Mouse (Mus musculus): ENCODE measurements at regions not wholly inside any gene's neighbourhood (a gene's known extent, or its start where the extent isn't known, plus 50 kb on each side); places are given as distances from the start of the nearest gene placed in this dataset.

GRCm38 (mm10) chr5:118815783-118816182, 255.3 kb downstream of the Med13l start:
- no peak for DNase-seq (ENCODE audit: low spot score in 2 of 2)

- no peak for DNase-seq (ENCODE audit: low spot score in 2 of 2)
These were observed 257.8 kb downstream of the Med13l start for GRCm38 (mm10) chr5:118818294-118818693.

- no peak for DNase-seq (ENCODE audit: low spot score in 2 of 2)
These were observed 264.3 kb downstream of the Med13l start for GRCm38 (mm10) chr5:118824791-118825190.

- no peak for DNase-seq (ENCODE audit: low spot score in 2 of 2)
These were observed 268.7 kb downstream of the Med13l start for GRCm38 (mm10) chr5:118829031-118829698.

DNA sequence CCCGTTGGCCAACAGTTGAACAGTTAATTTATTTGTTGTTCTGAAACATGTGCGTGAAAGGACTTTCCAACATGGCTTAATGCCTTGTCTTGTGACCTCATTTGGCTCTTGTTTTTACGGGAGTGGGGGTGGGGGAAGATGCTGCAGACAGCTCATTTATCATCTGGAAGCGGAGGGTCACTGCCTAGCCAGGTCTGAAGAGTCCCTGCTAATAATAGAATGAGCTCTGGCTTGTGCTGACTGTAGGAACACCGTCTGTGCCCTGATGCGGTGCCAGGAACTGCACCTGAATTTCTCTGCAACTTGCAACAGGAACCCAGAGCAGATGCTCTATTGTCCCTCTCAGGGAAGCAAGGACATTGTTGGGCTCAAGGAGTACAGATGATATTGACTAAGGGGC, 272.2 kb downstream of the Med13l start:
- no peak for DNase-seq (ENCODE audit: low spot score in 2 of 2)

GRCm38 (mm10) chr5:118834129-118834528, 273.6 kb downstream of the Med13l start:
- DNase-seq (ENCODE audit: low spot score in 2 of 2) = no peak

DNA sequence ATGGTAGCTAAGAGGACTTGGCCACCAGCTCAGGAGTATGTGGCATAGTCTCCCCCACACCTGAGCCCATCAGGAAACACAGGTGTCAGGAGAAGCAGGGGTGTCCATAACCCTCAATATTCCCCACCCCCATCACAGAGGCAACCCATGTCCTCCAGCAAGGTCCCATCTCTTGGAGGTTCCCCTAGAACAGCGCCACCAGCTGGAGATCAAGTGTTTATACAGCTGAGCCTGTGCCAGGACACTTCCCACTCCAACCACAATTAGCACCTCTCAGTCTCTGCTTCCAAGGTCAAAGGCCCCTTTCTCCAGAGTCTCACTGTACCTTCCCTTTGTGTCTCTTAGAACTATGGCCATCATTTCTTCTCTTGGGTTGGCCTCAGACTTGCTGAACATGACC, 276.5 kb downstream of the Med13l start:
- no peak for DNase-seq (ENCODE audit: low spot score in 2 of 2)

DNA sequence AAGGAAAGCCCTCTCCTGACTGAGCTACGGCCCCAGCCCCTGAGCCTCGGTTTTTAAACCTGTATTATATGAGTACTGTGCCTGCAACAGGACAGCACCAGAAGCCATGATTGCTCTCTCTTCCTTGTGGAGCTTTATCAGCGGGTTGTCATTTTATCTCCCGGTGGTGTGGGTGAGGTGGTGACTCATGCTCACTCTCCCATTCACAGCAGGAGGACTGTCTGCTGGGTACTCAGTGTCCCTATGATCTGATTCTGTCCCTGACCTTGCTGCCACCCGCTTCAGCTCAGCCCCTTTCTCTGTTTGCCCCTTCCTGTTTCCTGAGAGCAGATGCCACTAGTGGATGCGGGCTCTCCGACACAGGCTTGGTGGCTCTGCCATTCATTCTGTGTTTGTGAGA, 277.9 kb downstream of the Med13l start:
- no peak for DNase-seq (ENCODE audit: low spot score in 2 of 2)

DNA sequence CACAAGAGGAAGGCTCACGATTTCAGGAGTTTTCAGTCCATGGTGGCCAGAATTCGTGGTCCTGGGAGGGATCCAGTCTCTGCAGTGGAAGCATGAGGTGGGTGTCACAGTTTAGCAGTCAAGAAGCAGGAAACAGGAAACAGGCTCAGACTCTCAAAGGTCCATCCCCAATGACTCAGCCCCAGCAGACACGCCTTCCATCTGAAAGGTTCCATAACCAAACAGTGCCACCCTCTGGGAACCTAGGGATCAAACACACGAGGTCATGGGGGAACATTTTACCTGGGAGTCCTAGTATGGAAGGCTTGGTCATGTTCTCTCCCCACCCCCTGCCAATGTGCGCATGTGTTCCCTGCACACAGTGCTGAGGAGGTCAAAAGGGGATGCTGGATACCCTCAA, 279.4 kb downstream of the Med13l start:
- no peak for DNase-seq (ENCODE audit: low spot score in 2 of 2)

- no peak for DNase-seq (ENCODE audit: low spot score in 2 of 2)
These were observed 280.9 kb downstream of the Med13l start for GRCm38 (mm10) chr5:118841210-118842016.

GRCm38 (mm10) chr5:118842017-118842396, 281.5 kb downstream of the Med13l start:
- no peak for DNase-seq (ENCODE audit: low spot score in 2 of 2)

- no peak for DNase-seq (ENCODE audit: low spot score in 2 of 2)
These were observed 296.5 kb downstream of the Med13l start for GRCm38 (mm10) chr5:118857001-118857400.

GRCm38 (mm10) chr5:118861143-118861847, 300.8 kb downstream of the Med13l start:
- DNase-seq (ENCODE audit: low spot score in 2 of 2) = peak; percentile 13 to 16

DNA sequence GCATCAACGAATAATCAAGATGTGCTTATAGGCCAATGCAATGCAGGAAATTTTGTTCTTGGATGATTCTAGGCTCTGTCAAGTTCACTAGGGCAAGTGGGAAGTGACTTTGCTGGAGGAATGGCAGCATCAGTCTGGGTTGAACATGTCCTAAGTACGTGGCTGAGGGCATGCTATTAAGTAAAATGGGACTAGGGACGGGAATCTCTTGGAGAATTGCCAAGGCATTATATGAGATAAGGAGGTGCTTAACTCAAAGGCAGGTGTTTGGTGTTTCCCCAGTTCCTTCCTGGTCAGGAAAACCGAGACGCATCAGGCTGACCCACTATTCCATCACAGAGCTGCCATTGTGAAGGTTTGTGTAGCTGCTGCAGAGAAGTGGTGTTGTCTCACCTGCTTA, 307.0 kb downstream of the Med13l start:
- no peak for DNase-seq (ENCODE audit: low spot score in 2 of 2)

- DNase-seq (ENCODE audit: low spot score in 2 of 2) = peak in 1 of 2 experiments; percentile 2
These were observed 308.9 kb downstream of the Med13l start for GRCm38 (mm10) chr5:118869330-118869729.

GRCm38 (mm10) chr5:118873871-118874270, 313.4 kb downstream of the Med13l start:
- DNase-seq (ENCODE audit: low spot score in 2 of 2) = no peak

- no peak for DNase-seq (ENCODE audit: low spot score in 2 of 2)
These were observed 314.7 kb downstream of the Med13l start for GRCm38 (mm10) chr5:118875096-118875637.

- DNase-seq (ENCODE audit: low spot score in 2 of 2) = no peak
These were observed 316.3 kb downstream of the Med13l start for GRCm38 (mm10) chr5:118876586-118877312.

DNA sequence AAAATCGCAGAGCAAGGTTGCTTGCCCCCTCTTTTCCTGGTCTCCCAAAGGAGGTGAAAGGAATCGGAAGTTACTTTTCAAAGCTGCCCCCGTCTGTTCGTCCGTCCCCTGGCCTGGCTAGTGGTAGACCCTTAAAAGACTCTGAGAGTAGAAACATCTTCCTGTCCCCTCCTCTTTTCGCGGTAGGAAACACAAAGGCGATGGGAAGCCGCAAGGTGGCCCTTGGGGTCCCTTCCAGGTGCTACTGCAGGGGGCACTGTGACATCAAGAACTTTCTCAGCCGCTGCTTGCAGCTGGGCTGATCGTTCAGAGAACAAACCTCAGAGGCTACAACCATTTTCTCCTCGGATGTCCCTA, 316.8 kb downstream of the Med13l start:
- no peak for DNase-seq (ENCODE audit: low spot score in 2 of 2)

DNA sequence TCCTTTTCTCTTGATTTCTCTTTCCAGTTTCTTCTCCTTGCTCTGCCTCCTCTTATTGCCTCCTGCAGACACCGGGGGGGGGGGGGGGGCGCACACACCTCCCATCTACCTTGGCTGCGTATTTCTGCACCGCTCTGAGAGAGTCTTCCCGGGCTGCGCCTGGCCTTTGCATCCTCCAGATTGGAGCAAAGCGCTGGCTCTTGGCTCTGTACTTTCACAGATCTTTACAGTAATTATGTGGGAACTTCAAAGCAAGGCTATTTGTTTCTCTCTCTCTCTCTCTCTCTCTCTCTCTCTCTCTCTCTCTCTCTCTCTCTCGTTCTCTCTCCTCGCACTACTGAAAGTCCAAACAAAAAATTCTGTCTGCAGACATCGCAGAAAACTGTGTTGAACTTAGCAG, 317.4 kb downstream of the Med13l start:
- DNase-seq (ENCODE audit: low spot score in 2 of 2) = no peak

DNA sequence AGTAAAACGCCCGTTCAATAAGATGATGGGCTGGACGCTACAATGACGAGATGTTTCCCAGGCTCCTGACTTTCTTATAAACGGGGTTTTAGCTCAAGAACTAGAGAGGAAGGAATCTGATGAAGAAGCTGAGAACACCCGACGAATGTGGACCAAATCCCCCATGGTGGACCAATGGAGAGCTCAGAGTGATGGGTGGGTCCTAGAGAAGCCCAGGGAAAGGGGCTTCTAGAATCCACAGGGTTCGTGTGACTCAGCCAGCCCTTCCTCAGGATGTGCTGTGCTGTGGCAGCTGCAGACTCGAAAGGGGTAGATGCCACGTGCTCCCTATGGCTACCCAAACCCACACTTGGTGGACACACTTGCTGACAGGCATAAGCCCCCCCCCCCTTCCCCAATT, 318.2 kb downstream of the Med13l start:
- no peak for DNase-seq (ENCODE audit: low spot score in 2 of 2)
